Mouse (Mus musculus): Measurements from ENCODE around the gene Cfap97.

The Cfap97 gene

GRCm38 (mm10) chr8:46153042-46153441 is 1.5 kb downstream of the Cfap97 start:
- no peak for DNase-seq (ENCODE audit: low spot score)

GRCm38 (mm10) chr8:46162953-46163869 is 11.6 kb downstream of the Cfap97 start:
- peak; percentile 94 for DNase-seq (ENCODE audit: low spot score)

- no peak for DNase-seq (ENCODE audit: low spot score)
Measured at GRCm38 (mm10) chr8:46163870-46164190, 12.3 kb downstream of the Cfap97 start.

- DNase-seq (ENCODE audit: low spot score), result no peak
Measured at GRCm38 (mm10) chr8:46173651-46174050, 22.1 kb downstream of the Cfap97 start.

GRCm38 (mm10) chr8:46180136-46180535 is 28.6 kb downstream of the Cfap97 start:
- no peak for DNase-seq (ENCODE audit: low spot score)

- peak; percentile 27 for DNase-seq (ENCODE audit: low spot score)
Measured at GRCm38 (mm10) chr8:46185361-46185760, 33.8 kb downstream of the Cfap97 start.

- DNase-seq (ENCODE audit: low spot score), result no peak
Measured at GRCm38 (mm10) chr8:46193100-46193499, 41.5 kb downstream of the Cfap97 start.

GRCm38 (mm10) chr8:46196877-46197276 is 45.3 kb downstream of the Cfap97 start:
- DNase-seq (ENCODE audit: low spot score), result no peak

GRCm38 (mm10) chr8:46197673-46198072 is 46.1 kb downstream of the Cfap97 start:
- DNase-seq (ENCODE audit: low spot score), result no peak

GRCm38 (mm10) chr8:46202350-46202749 is 50.8 kb downstream of the Cfap97 start:
- DNase-seq (ENCODE audit: low spot score), result no peak

GRCm38 (mm10) chr8:46204301-46204700 is 52.7 kb downstream of the Cfap97 start:
- DNase-seq (ENCODE audit: low spot score), result no peak

GRCm38 (mm10) chr8:46204974-46205640 is 53.5 kb downstream of the Cfap97 start:
- DNase-seq (ENCODE audit: low spot score), result no peak

GRCm38 (mm10) chr8:46206107-46206506 is 54.5 kb downstream of the Cfap97 start:
- no peak for DNase-seq (ENCODE audit: low spot score)

- no peak for DNase-seq (ENCODE audit: low spot score)
Measured at GRCm38 (mm10) chr8:46208354-46208753, 56.8 kb downstream of the Cfap97 start.

- DNase-seq (ENCODE audit: low spot score), result no peak
Measured at GRCm38 (mm10) chr8:46209057-46209456, 57.5 kb downstream of the Cfap97 start.

- peak; percentile 99 for DNase-seq (ENCODE audit: low spot score)
Measured at GRCm38 (mm10) chr8:46210404-46211315, 59.1 kb downstream of the Cfap97 start, which contains the start of gene Slc25a4. Slc25a4 (minus strand) TSS chr8:46211284.

- no peak for DNase-seq (ENCODE audit: low spot score)
Measured at GRCm38 (mm10) chr8:46211611-46212071, 60.1 kb downstream of the Cfap97 start.

GRCm38 (mm10) chr8:46212194-46212593 is 60.6 kb downstream of the Cfap97 start:
- DNase-seq (ENCODE audit: low spot score), result no peak

- DNase-seq (ENCODE audit: low spot score), result no peak
Measured at GRCm38 (mm10) chr8:46213971-46214480, 62.5 kb downstream of the Cfap97 start.

- DNase-seq (ENCODE audit: low spot score), result peak; percentile 37
Measured at GRCm38 (mm10) chr8:46216838-46217237, 65.3 kb downstream of the Cfap97 start.

- DNase-seq (ENCODE audit: low spot score), result no peak
Measured at GRCm38 (mm10) chr8:46220566-46220965, 69.0 kb downstream of the Cfap97 start.

GRCm38 (mm10) chr8:46225501-46225900 is 73.9 kb downstream of the Cfap97 start:
- DNase-seq (ENCODE audit: low spot score), result no peak
